Mouse (Mus musculus): ENCODE measurements around the gene Mthfs.
"Not testable (repeated sequence)": the region's sequence is repeated elsewhere in the genome, so short reads cannot be mapped to it uniquely, and the experiment has no call there.

Gene Mthfs

DNA sequence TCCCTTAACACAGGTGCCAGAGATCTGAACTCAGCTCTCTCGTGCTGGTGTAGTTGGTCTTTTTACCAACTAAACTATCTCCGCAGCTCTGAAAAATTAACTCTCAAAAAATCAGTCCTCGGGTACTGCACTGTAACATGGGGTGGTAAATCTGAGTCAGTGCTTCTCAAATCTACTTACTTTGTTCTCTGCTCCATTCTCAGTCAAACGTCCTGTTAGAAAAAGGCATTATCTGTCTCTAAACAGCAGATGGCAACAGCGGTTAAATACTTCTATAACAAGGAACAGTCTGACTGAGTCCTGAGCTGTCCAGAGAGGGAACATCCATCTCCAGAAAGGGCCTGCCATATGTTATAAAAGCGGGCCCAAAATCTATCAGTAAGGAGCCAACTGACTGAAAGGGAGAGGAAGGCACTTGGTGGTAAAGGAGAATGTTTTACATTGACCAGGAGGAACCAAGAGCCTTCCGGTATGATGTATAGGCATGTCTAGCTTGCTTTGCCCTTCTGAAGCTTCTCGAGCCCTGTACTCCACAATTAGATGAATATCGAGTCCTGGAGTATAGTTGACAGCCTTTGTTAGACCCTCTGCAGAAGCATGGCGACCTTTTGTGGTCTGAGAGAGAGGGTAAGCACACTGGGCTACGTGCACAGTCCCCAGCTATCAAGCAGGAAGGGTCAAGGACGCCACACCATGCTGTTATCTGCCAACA lies at the start of gene Mthfs:
Gene Mthfs (plus strand): TSS at position 324 of the 712 bp plus-strand sequence.
- DNase-seq (ENCODE audit: low read depth, low spot score) = not testable (repeated sequence)

DNA sequence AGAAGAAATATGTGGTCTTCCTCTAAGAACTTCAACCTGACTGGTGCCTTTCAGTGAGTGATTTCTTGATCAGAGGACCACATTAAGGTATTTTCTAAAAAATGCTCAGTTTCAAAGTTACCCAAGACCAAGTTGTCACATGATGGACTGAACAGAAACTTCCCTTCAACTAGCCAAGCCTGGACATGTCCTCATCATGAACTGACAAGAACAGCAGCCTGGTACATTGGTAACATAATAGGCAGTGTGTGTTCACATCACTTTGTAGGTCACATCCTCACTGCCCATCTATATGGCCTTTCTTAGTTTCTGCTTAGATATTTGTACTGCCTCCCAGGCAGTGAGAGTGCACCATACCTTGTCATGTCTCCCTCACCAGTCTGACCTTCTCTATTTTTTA lies 37.9 kb upstream of the Mthfs start:
- DNase-seq (ENCODE audit: low read depth, low spot score) = not testable (repeated sequence)

DNA sequence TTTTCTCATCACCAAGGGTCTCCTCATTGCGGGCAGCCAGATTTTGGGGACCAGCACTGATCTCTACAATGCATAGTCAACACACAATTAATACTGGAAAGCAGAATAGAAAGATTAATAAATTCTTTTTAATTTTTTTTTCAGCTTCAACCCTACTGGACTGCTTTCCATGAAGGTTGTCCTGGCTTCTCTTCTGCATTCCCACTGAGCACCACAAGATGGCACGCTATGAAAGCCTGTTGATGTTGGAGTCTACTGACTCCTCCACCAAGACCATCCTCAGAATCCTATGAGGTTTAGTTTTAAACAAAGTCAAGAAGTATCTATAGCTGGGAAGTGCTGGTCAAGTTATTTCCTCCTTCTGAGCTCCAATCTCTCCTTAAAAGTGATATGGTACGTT lies 31.6 kb upstream of the Mthfs start:
- DNase-seq (ENCODE audit: low read depth, low spot score) = peak; percentile 2

DNA sequence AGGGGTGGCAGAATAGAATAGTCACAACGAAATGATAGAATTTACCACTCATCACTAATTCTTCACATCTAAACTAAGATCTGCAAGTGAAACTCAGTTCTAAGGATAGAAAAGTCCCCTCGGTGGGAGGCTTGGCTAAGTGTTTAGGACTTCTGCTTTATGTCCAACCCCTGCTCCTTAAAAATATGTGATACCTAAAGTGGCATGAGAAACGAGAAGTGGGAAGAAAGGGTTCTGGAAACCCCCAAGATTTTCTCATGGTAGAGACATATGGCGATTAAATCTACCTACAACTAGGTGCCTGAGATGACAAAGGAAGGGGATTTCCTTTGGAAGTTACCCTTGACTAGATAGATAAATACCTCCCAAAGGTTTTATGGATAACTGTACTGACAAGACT lies 31.0 kb upstream of the Mthfs start:
- DNase-seq (ENCODE audit: low read depth, low spot score) = not testable (repeated sequence)

DNA sequence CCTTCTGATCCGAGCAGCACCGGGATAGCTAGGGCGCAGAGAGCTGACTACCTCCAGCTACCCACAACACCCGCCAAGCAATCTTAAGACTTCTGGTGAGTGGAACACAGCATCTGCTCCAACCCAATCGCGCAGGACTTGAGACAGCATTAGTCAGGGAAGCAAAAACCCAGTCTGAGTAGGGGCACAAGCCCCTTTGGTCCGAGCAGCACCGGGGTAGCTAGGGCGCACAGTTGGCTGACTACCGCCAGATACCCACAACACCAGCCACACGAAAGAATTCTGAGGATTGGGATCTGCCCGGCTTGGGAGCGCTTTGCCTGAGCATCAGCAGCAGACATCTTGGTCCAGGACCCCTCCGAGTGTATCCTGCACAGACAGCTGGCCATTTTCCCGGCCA lies 23.5 kb upstream of the Mthfs start:
- not testable (repeated sequence) for DNase-seq (ENCODE audit: low read depth, low spot score)

DNA sequence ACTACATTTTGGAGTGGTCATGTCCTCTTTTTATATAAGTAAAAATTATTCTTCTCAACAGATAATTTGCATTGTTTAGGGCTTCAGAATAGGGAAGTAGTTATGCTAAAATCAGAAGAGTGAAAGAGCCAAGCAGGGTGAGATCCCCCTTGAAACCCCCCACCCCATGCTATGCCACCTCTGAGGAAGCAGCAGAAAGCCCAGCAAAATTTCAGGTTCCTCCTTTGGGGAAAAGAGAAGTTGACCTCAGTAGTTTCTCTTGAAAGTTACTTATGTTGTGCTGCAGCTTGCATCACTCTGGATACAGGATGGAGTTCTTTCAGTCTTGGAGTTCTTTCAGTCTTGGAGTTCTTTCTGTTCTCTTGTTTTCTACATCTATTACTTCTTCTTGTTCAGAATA lies 15.0 kb upstream of the Mthfs start:
- not testable (repeated sequence) for DNase-seq (ENCODE audit: low read depth, low spot score)

DNA sequence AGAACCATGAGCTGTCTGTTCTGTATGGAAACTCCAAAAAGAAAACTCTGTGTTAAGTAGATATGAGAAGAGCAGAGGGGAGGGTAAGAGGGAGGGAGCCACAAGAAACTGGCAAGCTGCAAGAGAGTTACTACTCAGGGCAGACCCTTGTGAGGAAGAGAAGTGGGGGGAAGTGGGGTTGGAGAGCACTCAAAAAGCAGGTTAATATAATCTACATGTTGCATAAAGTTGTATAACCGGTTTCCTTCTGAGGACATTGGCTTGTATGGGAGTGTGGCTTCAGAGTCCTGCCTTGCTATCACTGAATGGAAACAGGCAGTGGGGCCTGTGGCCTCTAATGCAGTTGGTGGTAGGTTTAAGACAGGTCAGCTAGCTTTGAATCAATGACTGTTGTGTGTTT lies 13.0 kb upstream of the Mthfs start:
- not testable (repeated sequence) for DNase-seq (ENCODE audit: low read depth, low spot score)

DNA sequence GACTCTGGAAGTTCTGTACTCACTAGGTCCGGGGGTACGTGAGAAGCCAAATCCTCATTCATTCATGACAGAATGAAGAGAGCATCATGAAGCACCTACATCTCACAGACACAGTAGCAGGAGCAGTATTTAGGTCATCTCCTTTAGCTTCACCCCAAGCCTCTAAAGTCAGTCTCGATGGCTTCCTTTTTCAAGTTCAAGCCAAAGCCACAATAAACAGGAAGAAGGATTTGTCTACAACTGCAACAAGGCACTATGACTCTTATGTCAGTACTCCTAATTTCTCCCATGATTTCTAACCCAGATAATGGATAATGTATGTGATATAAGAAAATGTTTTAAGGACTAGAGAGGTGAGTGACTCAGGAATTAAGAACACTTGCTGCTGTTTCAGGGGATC lies 12.1 kb upstream of the Mthfs start:
- not testable (repeated sequence) for DNase-seq (ENCODE audit: low read depth, low spot score)

DNA sequence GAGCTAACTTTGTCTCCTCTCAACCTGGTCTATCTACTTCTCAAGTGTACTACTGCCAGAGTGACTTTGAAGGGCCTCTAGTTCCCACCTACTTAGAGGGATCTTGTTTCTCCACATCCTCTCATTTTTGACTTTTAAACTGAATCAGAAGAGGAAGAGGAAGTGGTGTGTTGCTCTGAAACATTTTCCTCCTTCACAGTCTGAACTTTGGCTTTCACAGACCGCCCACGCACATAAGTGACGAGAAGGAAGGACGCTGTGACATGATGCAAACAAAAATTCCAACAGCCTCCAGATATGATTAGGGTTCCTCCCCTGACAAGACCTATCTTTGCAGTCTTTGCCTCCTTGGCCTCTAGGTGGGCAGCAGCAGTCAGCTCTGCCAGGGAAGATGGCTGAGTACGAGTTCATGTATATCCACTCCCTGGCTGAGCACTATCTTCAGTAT lies 11.5 kb upstream of the Mthfs start, which contains the start of the genes Bcl2a1b and Gm29094:
Gene Bcl2a1b (plus strand): TSS at position 241 of the 448 bp plus-strand sequence.
Gene Gm29094 (plus strand): TSS at position 411 of the 448 bp plus-strand sequence.
- DNase-seq (ENCODE audit: low read depth, low spot score) = not testable (repeated sequence)

DNA sequence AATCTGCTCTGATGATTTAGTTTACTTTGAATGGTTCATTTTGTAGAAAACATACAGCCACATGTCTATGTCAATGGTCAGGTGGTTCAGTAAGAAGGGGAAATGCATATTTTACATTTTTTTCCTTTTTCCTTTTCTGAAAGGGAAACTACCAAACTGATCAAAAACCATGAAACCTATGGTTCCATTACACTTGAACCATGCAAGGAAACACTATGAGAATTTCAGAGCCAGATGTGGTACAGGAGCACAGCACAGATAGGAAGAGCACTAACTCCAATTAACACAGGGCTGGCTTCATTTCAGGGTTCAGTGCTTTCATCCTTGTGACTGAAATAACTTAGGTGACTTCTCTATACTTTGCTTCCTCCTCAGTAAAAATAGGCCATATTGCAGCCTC lies 8.2 kb upstream of the Mthfs start:
- DNase-seq (ENCODE audit: low read depth, low spot score) = not testable (repeated sequence)

DNA sequence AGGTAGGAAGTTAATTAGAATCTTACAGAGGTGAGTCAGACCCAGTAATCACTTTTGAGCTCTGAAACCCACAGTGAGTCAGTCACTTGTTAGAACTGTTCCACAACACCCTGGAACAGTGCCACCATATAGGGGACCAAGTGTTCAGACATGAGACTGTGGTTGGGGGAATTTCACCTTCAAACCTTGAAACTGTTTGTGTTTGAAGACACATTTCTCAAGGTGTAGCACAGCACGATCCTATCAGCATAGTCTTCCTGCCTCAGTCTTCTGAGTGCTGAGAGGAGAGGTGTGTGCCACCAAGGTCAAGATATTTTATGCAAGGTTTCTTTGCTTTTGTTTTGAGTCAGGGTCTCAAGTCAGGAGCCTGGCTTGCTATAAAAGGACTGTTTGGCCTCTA lies 1.5 kb upstream of the Mthfs start:
- not testable (repeated sequence) for DNase-seq (ENCODE audit: low read depth, low spot score)

DNA sequence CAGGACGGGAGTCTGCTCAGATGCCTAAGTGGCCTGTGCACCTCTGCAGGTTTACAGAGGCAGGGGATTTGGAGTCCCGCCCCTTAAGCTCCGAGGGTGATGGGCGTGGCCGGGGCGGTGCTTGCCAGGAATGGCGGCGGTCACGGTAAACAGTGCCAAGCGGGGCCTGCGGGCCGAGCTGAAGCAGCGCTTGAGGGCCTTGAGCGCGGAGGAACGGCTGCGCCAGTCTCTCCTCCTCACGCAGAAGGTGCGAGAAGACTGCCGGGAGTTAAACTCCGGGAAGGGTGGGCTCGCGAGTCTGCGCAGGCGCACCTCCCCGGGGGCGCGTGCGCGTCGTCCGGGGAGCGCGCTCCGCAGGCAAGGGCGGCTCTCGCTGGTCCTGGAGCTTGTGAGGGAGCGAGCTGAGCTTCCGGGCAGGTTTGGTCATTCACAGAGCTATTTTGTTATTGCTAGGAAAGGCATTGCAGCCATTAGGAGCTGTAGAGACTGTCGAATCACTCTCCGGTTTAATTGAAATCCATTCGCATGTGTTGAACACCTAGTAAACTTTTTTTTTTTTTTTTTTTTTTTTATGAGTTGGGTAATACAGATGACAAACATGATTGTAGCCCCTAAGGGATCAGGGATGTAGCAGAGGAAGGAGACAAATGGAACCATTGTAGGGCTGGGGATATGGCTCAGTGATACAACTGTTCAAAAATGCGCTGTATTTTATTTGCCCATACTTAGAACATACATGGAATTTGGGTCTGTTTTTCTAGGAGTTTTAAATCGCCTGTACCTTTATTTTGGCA lies 786 bp downstream of the Mthfs start:
- DNase-seq (ENCODE audit: low read depth, low spot score) = not testable (repeated sequence)

DNA sequence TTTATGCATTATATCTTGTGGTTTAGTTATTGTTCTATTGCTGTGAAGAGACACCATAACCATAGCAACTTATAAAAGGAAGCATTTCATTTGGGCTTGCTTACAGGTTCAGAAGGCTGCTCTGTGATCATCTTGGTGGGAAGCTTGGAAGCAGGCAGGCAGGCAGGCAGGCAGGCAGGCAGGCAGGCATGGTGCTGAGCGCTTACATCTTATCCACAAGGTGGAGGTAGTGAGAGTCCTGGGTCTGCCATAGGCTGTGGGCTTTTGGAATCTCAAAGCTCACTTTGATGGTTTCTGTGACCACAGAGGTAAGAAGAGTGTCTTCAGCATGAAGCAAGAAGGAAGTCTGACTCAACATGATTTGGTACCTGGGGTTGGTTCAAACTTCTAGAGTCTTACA lies 2.0 kb downstream of the Mthfs start:
- DNase-seq (ENCODE audit: low read depth, low spot score) = not testable (repeated sequence)

DNA sequence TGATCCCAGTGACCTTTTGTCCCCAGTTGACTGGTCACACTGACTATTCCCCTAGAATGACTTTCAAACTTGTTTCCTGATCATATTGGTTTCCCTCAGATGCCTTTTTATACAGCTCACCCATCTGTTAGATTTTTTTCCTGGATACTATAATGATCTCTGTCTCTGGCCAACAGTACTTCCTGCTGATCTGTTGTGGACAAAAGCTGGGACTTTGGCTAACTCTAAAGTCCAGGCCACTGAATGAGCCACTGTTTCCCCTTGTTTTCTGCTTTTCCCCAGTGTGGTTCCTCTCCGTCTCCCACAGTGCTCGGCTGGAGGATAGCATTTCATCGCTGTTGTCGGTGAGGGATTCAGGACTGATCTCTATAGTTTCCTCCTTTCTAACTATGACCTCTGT lies 7.7 kb downstream of the Mthfs start:
- not testable (repeated sequence) for DNase-seq (ENCODE audit: low read depth, low spot score)

DNA sequence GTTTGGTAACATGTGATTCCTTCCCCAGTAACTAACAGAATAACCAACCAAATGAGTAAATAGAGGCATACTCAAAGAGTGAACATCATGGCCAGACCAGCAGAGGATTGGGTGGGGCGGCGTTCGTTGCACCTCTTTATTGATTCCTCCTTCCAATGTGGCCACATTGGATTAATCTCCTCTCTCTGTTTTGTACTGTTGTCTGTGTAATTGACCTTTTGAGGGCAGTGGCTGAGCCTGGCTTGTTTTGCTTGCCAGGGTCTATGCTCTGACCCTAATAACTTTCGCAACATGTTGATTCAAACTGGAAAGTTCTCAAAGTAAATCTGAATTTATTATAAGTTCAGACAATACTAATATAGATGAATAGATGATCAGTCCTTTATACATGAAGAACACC lies 9.2 kb downstream of the Mthfs start:
- not testable (repeated sequence) for DNase-seq (ENCODE audit: low read depth, low spot score)

DNA sequence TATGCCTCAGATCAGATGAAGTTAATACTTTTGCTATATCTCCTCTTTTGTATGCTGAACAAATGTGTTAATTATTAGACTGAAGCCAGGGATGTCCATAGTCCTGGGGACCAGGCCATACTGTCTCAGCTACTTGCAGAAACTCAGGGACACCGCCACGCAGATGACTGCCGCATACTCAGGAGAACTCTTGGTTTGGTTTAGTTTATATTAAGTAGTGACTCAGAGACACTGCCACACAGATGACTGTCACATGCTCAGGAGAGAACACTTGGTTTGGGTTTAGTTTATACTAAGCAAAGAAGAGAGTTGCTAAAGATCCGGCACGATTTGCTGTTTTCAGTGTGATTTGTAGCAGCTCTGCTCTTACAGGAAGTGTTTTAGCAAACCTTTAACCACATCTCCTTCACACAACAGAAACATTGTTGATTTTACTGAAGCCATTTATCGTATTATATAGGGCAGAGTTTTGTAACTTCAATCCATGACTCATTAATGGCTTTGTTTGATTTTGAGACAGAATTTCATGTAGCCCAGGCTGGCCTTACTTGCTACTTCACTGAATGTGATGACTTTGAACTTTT lies 10.3 kb downstream of the Mthfs start:
- not testable (repeated sequence) for DNase-seq (ENCODE audit: low read depth, low spot score)

DNA sequence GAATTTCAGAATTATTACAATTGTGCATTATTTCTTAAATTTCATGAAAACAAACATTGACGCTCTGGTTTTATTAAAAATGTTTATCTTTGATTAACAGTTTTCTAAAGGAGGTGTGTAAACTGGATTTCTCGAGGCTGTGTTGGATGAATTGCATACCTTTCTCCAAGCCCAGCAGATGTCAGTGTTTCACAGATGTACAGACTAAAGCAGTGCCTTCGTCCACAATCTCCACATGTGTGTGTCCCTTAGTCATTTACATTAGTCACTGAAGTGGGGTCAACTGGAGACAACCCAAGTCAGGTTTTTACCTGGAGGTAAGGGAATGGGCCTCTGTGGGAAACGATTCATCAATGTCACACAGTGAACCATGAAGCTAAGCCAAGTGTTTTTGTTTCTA lies 15.6 kb downstream of the Mthfs start:
- peak; percentile 16 for DNase-seq (ENCODE audit: low read depth, low spot score)

DNA sequence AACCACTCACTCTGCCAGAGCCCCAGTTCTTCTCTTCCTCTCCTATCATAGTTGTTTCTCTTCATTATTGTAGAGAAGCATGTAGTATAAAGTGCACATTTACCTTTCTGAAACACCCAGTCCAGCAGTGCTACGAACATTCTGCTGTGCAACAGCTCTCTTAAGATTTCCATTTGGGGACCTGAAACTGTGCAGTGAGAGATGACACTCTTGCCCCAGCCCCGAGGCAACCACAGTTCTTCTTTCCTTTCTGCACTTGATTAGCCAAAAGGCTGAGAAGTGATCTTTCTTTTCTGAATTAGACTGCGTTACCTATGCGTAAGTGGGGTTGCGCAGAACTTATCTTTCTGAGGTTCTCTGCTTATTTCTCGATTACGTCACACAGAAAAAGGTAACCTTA lies 17.6 kb downstream of the Mthfs start:
- no peak for DNase-seq (ENCODE audit: low read depth, low spot score)

DNA sequence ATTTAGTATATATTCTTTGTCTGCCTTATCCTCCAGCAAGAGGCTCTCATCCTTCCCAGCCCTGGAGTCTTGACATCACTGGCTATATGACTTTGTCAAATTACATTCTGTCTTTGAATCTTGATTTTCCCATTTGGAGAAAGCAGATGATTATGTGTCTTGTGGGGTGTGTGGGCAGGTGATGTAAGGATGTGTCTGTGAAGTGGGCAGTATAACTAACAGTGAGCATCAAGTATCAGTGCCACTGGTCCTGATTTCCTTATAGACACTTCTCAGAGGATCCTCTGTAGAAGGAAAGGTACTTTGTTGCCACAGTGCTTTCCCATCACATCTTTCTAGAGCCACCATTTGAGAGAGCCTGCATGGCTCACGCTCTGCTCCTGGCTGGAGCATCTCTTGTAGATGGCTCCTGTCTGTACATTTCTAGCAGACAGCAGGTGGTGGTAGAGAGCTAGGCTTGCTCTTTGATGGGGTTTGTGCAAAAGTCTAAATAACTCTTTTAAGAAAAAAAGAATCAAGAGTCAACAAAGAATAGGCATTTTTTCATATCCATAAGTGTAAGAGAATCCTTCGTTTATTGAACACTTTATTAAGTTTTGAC lies 20.5 kb downstream of the Mthfs start:
- not testable (repeated sequence) for DNase-seq (ENCODE audit: low read depth, low spot score)

DNA sequence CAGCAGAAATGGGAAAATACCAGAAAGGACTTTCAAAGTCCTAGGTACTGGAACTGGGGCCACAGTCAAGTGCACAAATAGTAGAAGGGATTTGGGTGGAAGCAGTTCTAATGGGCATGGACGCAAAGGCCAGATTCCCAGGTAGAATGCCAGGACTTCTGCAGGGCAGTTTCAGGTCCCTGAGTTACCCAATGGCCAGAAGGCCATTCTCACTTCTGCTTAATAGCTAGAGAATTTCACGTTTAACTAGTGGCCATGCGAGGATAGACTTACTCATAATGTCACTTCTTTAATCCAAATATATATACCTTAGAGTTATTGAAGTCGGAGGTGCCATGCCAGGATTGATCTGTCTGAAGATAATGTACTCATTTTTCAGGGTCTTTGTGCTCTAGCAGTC lies 26.7 kb downstream of the Mthfs start:
- DNase-seq (ENCODE audit: low read depth, low spot score) = not testable (repeated sequence)

DNA sequence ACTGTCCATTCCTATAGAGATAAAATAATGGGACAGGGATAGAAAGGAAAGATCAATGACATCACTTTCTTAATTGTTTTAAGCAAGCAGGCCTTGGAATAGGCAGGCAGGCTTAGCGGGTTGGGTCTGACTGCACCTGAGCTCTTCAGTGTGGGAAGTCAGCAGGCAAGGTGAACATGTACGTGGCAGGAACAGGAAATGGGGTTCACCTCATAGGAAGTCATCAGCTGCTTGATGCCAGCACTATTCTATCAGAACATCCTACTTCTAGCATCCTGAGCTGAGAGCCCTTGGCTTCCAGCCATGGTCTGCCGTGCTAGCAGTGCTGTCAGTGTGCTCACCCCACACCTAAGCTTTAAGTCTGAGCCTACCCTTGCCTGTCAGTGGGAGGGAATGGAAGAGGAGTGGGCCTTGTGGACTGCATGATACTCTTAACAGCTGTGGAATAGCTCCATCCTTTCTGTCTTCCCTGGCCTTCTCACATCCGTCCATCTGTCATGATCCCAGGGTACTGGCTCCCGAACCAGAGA lies 28.6 kb downstream of the Mthfs start:
- DNase-seq (ENCODE audit: low read depth, low spot score) = not testable (repeated sequence)

All from retina, postnatal 7 days (tissue).